Mouse (Mus musculus) MEL (cell line): ENCODE results near the gene 0610010F05Rik. TPM values are rescaled to one million over a fixed set of nuclear protein-coding genes. Genes with fewer than 3 reads are reported as not detected.
A peak's percentile ranks its signal among the peaks of the same experiment; 100 is the strongest.

ENCODE experiments used
- DNase-seq: peaks from one replicate; pipeline ENCODE4 v3.0.0; 2011; ENCODE audit warnings: low read depth, low spot score
- H3K27ac ChIP-seq: 2 replicates; pipeline ENCODE4 v1.5.1; 2012; ENCODE audit warnings: low read depth, mild to moderate bottlenecking, control low read depth, low read length, moderate library complexity; ENCODE audit not compliant: control insufficient read depth
- H3K27me3 ChIP-seq, 2 experiments: fragments of 150-350 bp in 1 of 2; sonication (generic) in 1 of 2; 2 replicates each; pipeline ENCODE4 v1.6.1; 2012; ENCODE audit warnings: low read length in 2 of 2, mild to moderate bottlenecking in 2 of 2, improper control_type of control experiment in 1 of 2, moderate library complexity in 1 of 2; ENCODE audit not compliant: insufficient read depth in 2 of 2, control insufficient read depth in 1 of 2
- H3K36me3 ChIP-seq, 2 experiments: 2 replicates each; pipeline ENCODE4 v1.6.1; 2012 to 2014; ENCODE audit warnings: low read length in 2 of 2, improper control_type of control experiment in 1 of 2, inconsistent platforms in 1 of 2, mild to moderate bottlenecking in 1 of 2; ENCODE audit not compliant: insufficient read depth in 2 of 2, control insufficient read depth in 1 of 2
- H3K4me1 ChIP-seq, 2 experiments: fragments of 150-350 bp in 1 of 2; sonication (generic) in 1 of 2; 2 replicates each; pipeline ENCODE4 v1.6.1; 2012; ENCODE audit warnings: low read length in 2 of 2, improper control_type of control experiment in 1 of 2, mild to moderate bottlenecking in 1 of 2; ENCODE audit not compliant: insufficient read depth in 2 of 2, control insufficient read depth in 1 of 2
- H3K4me3 ChIP-seq, 2 experiments: fragments of 150-350 bp in 1 of 2; sonication (generic) in 1 of 2; 2 replicates each; pipeline ENCODE4 v1.5.1; 2012; ENCODE audit warnings: low read depth in 2 of 2, low read length in 2 of 2, mild to moderate bottlenecking in 2 of 2, moderate library complexity in 2 of 2, control low read depth in 1 of 2, improper control_type of control experiment in 1 of 2; ENCODE audit not compliant: control insufficient read depth in 1 of 2, insufficient read depth in 1 of 2
- H3K79me2 ChIP-seq: 2 replicates; pipeline ENCODE4 v1.6.1; 2012; ENCODE audit warnings: mild to moderate bottlenecking, low read length, moderate library complexity; ENCODE audit not compliant: control insufficient read depth, poor library complexity, insufficient read depth
- H3K9ac ChIP-seq: 2 replicates; pipeline ENCODE4 v1.6.1; 2012; ENCODE audit warnings: low read depth, mild to moderate bottlenecking, control low read depth, low read length, moderate library complexity; ENCODE audit not compliant: control insufficient read depth, poor library complexity, severe bottlenecking
- H3K9me3 ChIP-seq: fragments of 150-350 bp; sonication (generic); replicated peaks from 2 replicates; pipeline ENCODE4 v1.6.1; 2012; ENCODE audit warnings: mild to moderate bottlenecking, low read length, improper control_type of control experiment, moderate library complexity; ENCODE audit not compliant: insufficient read depth
- BHLHE40 ChIP-seq: IDR thresholded peaks from 2 replicates; pipeline ENCODE4 v1.6.1; 2012; ENCODE audit warnings: low read depth, mild to moderate bottlenecking, inconsistent platforms, low read length, improper control_type of control experiment, borderline replicate concordance
- CTCF ChIP-seq, 3 experiments: IDR thresholded peaks in 2 of 3; conservative IDR thresholded peaks in 1 of 3; 2 replicates each; pipeline ENCODE4 v1.5.1; 2011 to 2012; ENCODE audit warnings: low read length in 3 of 3, low read depth in 2 of 3, mild to moderate bottlenecking in 2 of 3, improper control_type of control experiment in 1 of 3, inconsistent platforms in 1 of 3, mixed read lengths in 1 of 3, moderate library complexity in 1 of 3; ENCODE audit not compliant: control insufficient read depth in 1 of 3, insufficient read depth in 1 of 3, poor library complexity in 1 of 3, severe bottlenecking in 1 of 3
- ELF1 ChIP-seq: IDR thresholded peaks from 2 replicates; pipeline ENCODE4 v1.6.1; 2014; ENCODE audit warnings: low read depth, mild to moderate bottlenecking, inconsistent platforms, low read length, improper control_type of control experiment, moderate library complexity
- EP300 ChIP-seq, 2 experiments: IDR thresholded peaks; 2 replicates each; pipeline ENCODE4 v1.6.1; 2011; ENCODE audit warnings: improper control_type of control experiment in 2 of 2, low read length in 2 of 2, low read depth in 1 of 2, mild to moderate bottlenecking in 1 of 2
- GATA1 ChIP-seq: IDR thresholded peaks from 2 replicates; pipeline ENCODE4 v1.6.1; 2011; ENCODE audit warnings: low read depth, low read length, improper control_type of control experiment
- HCFC1 ChIP-seq: IDR thresholded peaks from 2 replicates; pipeline ENCODE4 v1.6.1; 2012; ENCODE audit warnings: low read depth, mild to moderate bottlenecking, inconsistent platforms, low read length, improper control_type of control experiment, moderate library complexity
- MAFK ChIP-seq: IDR thresholded peaks from 2 replicates; pipeline ENCODE4 v1.6.1; 2011; ENCODE audit warnings: low read depth, mild to moderate bottlenecking, low read length, improper control_type of control experiment, borderline replicate concordance
- MAX ChIP-seq: IDR thresholded peaks from 2 replicates; pipeline ENCODE4 v1.6.1; 2011; ENCODE audit warnings: low read length, improper control_type of control experiment
- MAZ ChIP-seq: IDR thresholded peaks from 2 replicates; pipeline ENCODE4 v1.6.1; 2012; ENCODE audit warnings: low read depth, mild to moderate bottlenecking, inconsistent platforms, low read length, improper control_type of control experiment
- MEF2A ChIP-seq: IDR thresholded peaks from 2 replicates; pipeline ENCODE4 v1.6.1; 2014; ENCODE audit warnings: low read depth, mild to moderate bottlenecking, inconsistent platforms, low read length, improper control_type of control experiment; ENCODE audit not compliant: poor library complexity, insufficient replicate concordance, severe bottlenecking; ENCODE audit errors: extremely low read depth
- MXI1 ChIP-seq: IDR thresholded peaks from 2 replicates; pipeline ENCODE4 v1.6.1; 2011; ENCODE audit warnings: mild to moderate bottlenecking, low read depth, low read length, improper control_type of control experiment
- MYB ChIP-seq: IDR thresholded peaks from 2 replicates; pipeline ENCODE4 v1.6.1; 2011; ENCODE audit warnings: mild to moderate bottlenecking, low read depth, low read length, improper control_type of control experiment
- MYC ChIP-seq: IDR thresholded peaks from 2 replicates; pipeline ENCODE4 v1.6.1; 2011; ENCODE audit warnings: low read depth, mild to moderate bottlenecking, low read length, improper control_type of control experiment, moderate library complexity
- NELFE ChIP-seq: IDR thresholded peaks from 2 replicates; pipeline ENCODE4 v1.6.1; 2011; ENCODE audit warnings: low read depth, low read length, improper control_type of control experiment
- NRF1 ChIP-seq: IDR thresholded peaks from 2 replicates; pipeline ENCODE4 v1.6.1; 2014; ENCODE audit warnings: low read depth, mild to moderate bottlenecking, inconsistent platforms, low read length, improper control_type of control experiment, moderate library complexity; ENCODE audit not compliant: poor library complexity, insufficient read depth, severe bottlenecking
- POLR2AphosphoS5 ChIP-seq: IDR thresholded peaks from 2 replicates; pipeline ENCODE4 v1.6.1; 2012; ENCODE audit warnings: low read depth, borderline replicate concordance, mild to moderate bottlenecking, inconsistent platforms, low read length, moderate library complexity, mixed read lengths
- RCOR1 ChIP-seq: IDR thresholded peaks from 2 replicates; pipeline ENCODE4 v1.6.1; 2012; ENCODE audit warnings: low read depth, mild to moderate bottlenecking, inconsistent platforms, low read length, improper control_type of control experiment
- SIN3A ChIP-seq: IDR thresholded peaks from 2 replicates; pipeline ENCODE4 v1.6.1; 2012; ENCODE audit warnings: low read length, improper control_type of control experiment, inconsistent platforms
- SMC3 ChIP-seq: IDR thresholded peaks from 2 replicates; pipeline ENCODE4 v1.6.1; 2011; ENCODE audit warnings: low read depth, low read length, improper control_type of control experiment
- TAL1 ChIP-seq: IDR thresholded peaks from 2 replicates; pipeline ENCODE4 v1.6.1; 2012; ENCODE audit warnings: mild to moderate bottlenecking, inconsistent platforms, low read length, moderate library complexity, mixed read lengths
- TBP ChIP-seq: IDR thresholded peaks from 2 replicates; pipeline ENCODE4 v1.8.0; 2011; ENCODE audit warnings: low read depth, low read length, improper control_type of control experiment
- UBTF ChIP-seq: IDR thresholded peaks from 2 replicates; pipeline ENCODE4 v1.6.1; 2012; ENCODE audit warnings: low read depth, mild to moderate bottlenecking, inconsistent platforms, low read length, improper control_type of control experiment, moderate library complexity, borderline replicate concordance; ENCODE audit not compliant: insufficient read depth
- USF1 ChIP-seq: IDR thresholded peaks from 2 replicates; pipeline ENCODE4 v1.6.1; 2014; ENCODE audit warnings: low read depth, mild to moderate bottlenecking, inconsistent platforms, low read length, improper control_type of control experiment, moderate library complexity
- ZC3H11A ChIP-seq: IDR thresholded peaks from 2 replicates; pipeline ENCODE4 v1.6.1; 2012; ENCODE audit warnings: low read depth, mild to moderate bottlenecking, inconsistent platforms, low read length, improper control_type of control experiment
- ZMIZ1 ChIP-seq: IDR thresholded peaks from 2 replicates; pipeline ENCODE4 v1.6.1; 2012; ENCODE audit warnings: low read depth, mild to moderate bottlenecking, inconsistent platforms, low read length, improper control_type of control experiment, moderate library complexity
- ZNF384 ChIP-seq: IDR thresholded peaks from 2 replicates; pipeline ENCODE4 v1.6.1; 2012; ENCODE audit warnings: low read depth, mild to moderate bottlenecking, inconsistent platforms, low read length, improper control_type of control experiment
- polyA plus RNA-seq, 2 experiments: library from polyadenylated mRNA; stranded (reverse) in 1 of 2; unstranded in 1 of 2; fragments of >175 nt in 1 of 2; fragments of >200 nt in 1 of 2; gene quantifications; 2 replicates each; pipeline versions ENCODE4 v1.2.1 to v1.2.4; 2012; ENCODE audit warnings: low replicate concordance in 2 of 2, low read depth in 1 of 2; ENCODE audit not compliant: insufficient read length in 2 of 2, insufficient read depth in 1 of 2, missing spikeins in 1 of 2
- total RNA-seq: library from RNA; depleted of rRNA; stranded (reverse); fragments of 300-350 nt; gene quantifications from 2 replicates; pipeline ENCODE4 v1.2.3, GENCODE M21; 2012

The 0610010F05Rik gene
- total and polyA plus RNA-seq, 3 experiments: 13.8 to 156 (median 14.1) TPM

DNA sequence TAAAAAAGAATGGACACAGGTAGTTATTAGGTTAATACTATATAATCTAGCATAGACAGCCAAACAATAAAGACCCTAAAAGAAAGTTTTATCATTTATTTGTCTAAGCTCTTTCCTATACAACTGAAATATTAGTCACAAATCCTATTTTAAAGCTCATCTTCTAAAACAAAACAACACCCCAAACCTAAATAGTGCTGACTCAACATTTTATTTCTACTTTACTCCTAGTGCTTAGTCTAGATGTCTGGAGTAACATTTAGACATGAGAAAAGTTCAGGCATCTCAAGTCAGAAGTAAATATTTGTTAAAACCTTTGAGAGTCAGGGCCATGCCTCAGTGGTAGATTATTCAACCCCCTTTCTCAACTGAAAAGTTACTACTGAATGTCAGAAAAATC lies 14.0 kb upstream of the 0610010F05Rik start:
- Histone ChIP-seq H3K4me3 (no peak overlapping the region), H3K27me3 (no peaks in the 10 kb centered on the region), H3K9me3 (no peaks in the 10 kb centered on the region), H3K9ac (no peak overlapping the region), H3K4me1 (no peaks in the 10 kb centered on the region), H3K27ac (no peak overlapping the region), H3K36me3 (peaks cover 0 to 26% of the 10 kb centered on the region in 2 experiments; a peak in 2 of 4 replicates), H3K79me2 (no peaks in the 10 kb centered on the region)
- TF ChIP-seq POLR2AphosphoS5 (no peak), NELFE (no peak), NRF1 (no peak), MAFK (peak; percentile 96)
- no peak for DNase-seq

DNA sequence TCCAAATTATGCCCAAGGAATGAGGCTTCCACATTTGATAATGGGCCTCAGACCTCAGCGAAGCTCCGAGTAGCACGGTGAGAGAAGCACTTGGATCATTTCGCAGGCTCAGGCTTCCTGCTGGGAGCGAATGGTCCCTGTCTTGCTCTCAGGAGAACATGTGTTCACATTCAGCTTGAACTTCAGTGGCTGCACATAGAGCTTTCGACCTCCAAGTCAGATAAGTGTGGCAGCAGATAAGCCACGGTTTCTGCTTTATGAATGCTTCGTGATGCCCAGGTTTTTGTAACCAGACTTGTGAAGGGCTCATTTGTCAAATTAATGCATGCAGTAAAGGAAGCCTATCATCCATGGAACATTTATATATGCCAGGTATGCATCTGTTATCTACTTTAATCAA lies 1.1 kb upstream of the 0610010F05Rik start:
- peak overlapping the region; percentile 63 to 80 for H3K4me3 ChIP-seq
- H3K9ac ChIP-seq: peak overlapping the region; percentile 46
- DNase-seq: peak; percentile 67
- H3K79me2 ChIP-seq: peaks cover 4% of the 10 kb centered on the region; the same call in 1 of the 2 replicates
- 0 out of 2 replicates have a peak, but pooled peaks cover 2% of the 10 kb centered on the region for H3K9me3 ChIP-seq
- no peak overlapping the region for H3K27ac ChIP-seq
- no peaks in the 10 kb centered on the region for H3K27me3 ChIP-seq
- no peak for TF ChIP-seq POLR2AphosphoS5
- no peak for TF ChIP-seq CTCF (IDR thresholded peaks at IDR 0.05 in 2 of 3, conservative IDR thresholded peaks at IDR 0.05 in 1 of 3; ENCODE audit: control insufficient read depth in 1 of 3, insufficient read depth in 1 of 3, low read depth in 2 of 3, low read length in 3 of 3, poor library complexity in 1 of 3, severe bottlenecking in 1 of 3)
- no peak for TF ChIP-seq SMC3
- TF ChIP-seq RCOR1: no peak; the same call in 1 of the 2 replicates
- TF ChIP-seq MAX: peak; percentile 76
- TF ChIP-seq MEF2A: no peak
- TF ChIP-seq MAZ: no peak
- no peak for TF ChIP-seq BHLHE40
- TF ChIP-seq ELF1: no peak
- TF ChIP-seq NRF1: no peak
- no peak for TF ChIP-seq MYB
- TF ChIP-seq MXI1: peak; percentile 74
- peak; percentile 57; the same call in 1 of the 2 replicates for TF ChIP-seq MYC
- no peak for TF ChIP-seq ZC3H11A
- TF ChIP-seq GATA1: peak; percentile 83
- TF ChIP-seq TAL1: no peak
- peak; percentile 34; the same call in 1 of the 2 replicates for TF ChIP-seq ZNF384
- TF ChIP-seq HCFC1: no peak
- no peak for TF ChIP-seq TBP
- no peak for TF ChIP-seq NELFE
- TF ChIP-seq EP300 (IDR thresholded peaks at IDR 0.05; ENCODE audit: low read depth in 1 of 2, low read length in 2 of 2): peak in 1 of 2 experiments; percentile 45; a peak in 1 of 4 replicates
- TF ChIP-seq ZMIZ1: no peak
- no peak for TF ChIP-seq USF1
- peak; percentile 39; the same call in 1 of the 2 replicates for TF ChIP-seq SIN3A
- no peak for TF ChIP-seq UBTF
- TF ChIP-seq MAFK: no peak
- H3K36me3 ChIP-seq: peaks cover 3 to 10% of the 10 kb centered on the region in 2 experiments
- H3K4me1 ChIP-seq: peaks cover 3 to 9% of the 10 kb centered on the region in 2 experiments
